Mouse (Mus musculus) urinary bladder, postnatal 14 days (tissue): ENCODE data around the gene Tnfrsf1b.

Experiments used
- DNase-seq: peaks from one replicate; pipeline ENCODE4 v3.0.0; 2021; ENCODE audit warnings: low spot score

The Tnfrsf1b gene

GRCm38 (mm10) chr4:145219240-145219985 lies 27.3 kb downstream of the Tnfrsf1b start:
- DNase-seq, result peak; percentile 43

GRCm38 (mm10) chr4:145217837-145218236 lies 28.8 kb downstream of the Tnfrsf1b start:
- DNase-seq, result no peak

- no peak for DNase-seq
These were observed 29.6 kb downstream of the Tnfrsf1b start for GRCm38 (mm10) chr4:145217046-145217445.

GRCm38 (mm10) chr4:145215396-145215795 lies 31.3 kb downstream of the Tnfrsf1b start:
- DNase-seq, result no peak

GRCm38 (mm10) chr4:145214786-145215174 lies 31.9 kb downstream of the Tnfrsf1b start:
- no peak for DNase-seq

- DNase-seq, result peak; percentile 94
These were observed 32.5 kb downstream of the Tnfrsf1b start for GRCm38 (mm10) chr4:145213999-145214785.

- DNase-seq, result no peak
These were observed 35.6 kb downstream of the Tnfrsf1b start for GRCm38 (mm10) chr4:145211076-145211475.

GRCm38 (mm10) chr4:145210564-145210963 lies 36.1 kb downstream of the Tnfrsf1b start:
- DNase-seq, result no peak

- DNase-seq, result no peak
These were observed 37.0 kb downstream of the Tnfrsf1b start for GRCm38 (mm10) chr4:145209690-145210088.

- DNase-seq, result no peak
These were observed 37.5 kb downstream of the Tnfrsf1b start for GRCm38 (mm10) chr4:145209076-145209689.

- DNase-seq, result no peak
These were observed 38.8 kb downstream of the Tnfrsf1b start for GRCm38 (mm10) chr4:145207718-145208371.

- no peak for DNase-seq
These were observed 41.9 kb downstream of the Tnfrsf1b start for GRCm38 (mm10) chr4:145204779-145205178.

- no peak for DNase-seq
These were observed 43.4 kb downstream of the Tnfrsf1b start for GRCm38 (mm10) chr4:145203305-145203704.

- no peak for DNase-seq
These were observed 45.2 kb downstream of the Tnfrsf1b start for GRCm38 (mm10) chr4:145201424-145201823.

GRCm38 (mm10) chr4:145199982-145200699 lies 46.5 kb downstream of the Tnfrsf1b start:
- peak; percentile 43 for DNase-seq

GRCm38 (mm10) chr4:145196586-145196985 lies 50.1 kb downstream of the Tnfrsf1b start:
- DNase-seq, result no peak

- DNase-seq, result no peak
These were observed 51.5 kb downstream of the Tnfrsf1b start for GRCm38 (mm10) chr4:145195172-145195571.

GRCm38 (mm10) chr4:145194559-145195162 lies 52.0 kb downstream of the Tnfrsf1b start, which contains the start of gene Vps13d:
TSS of gene Vps13d (minus strand) at chr4:145195005.
- peak; percentile 92 for DNase-seq

GRCm38 (mm10) chr4:145193991-145194511 lies 52.6 kb downstream of the Tnfrsf1b start:
- DNase-seq, result peak; percentile 35

- no peak for DNase-seq
These were observed 53.3 kb downstream of the Tnfrsf1b start for GRCm38 (mm10) chr4:145193406-145193805.

GRCm38 (mm10) chr4:145192686-145193085 lies 54.0 kb downstream of the Tnfrsf1b start:
- no peak for DNase-seq
